Mouse (Mus musculus) gastrocnemius, adult 2 months (tissue): Measurements from ENCODE around the gene Pole4. TPM values are rescaled to one million over a fixed set of nuclear protein-coding genes. Genes with fewer than 3 reads are reported as not detected.
"Not testable (repeated sequence)": the region's sequence is repeated elsewhere in the genome, so short reads cannot be mapped to it uniquely, and the experiment has no call there.

Source experiments
- DNase-seq: peaks from one replicate; pipeline ENCODE4 v3.0.0; 2022
- H3K27ac ChIP-seq: fragments of 200-600 bp; 2 replicates; pipeline ENCODE4 v1.8.1; 2022; ENCODE audit warnings: mild to moderate bottlenecking
- H3K4me3 ChIP-seq: fragments of 200-600 bp; 2 replicates; pipeline ENCODE4 v1.8.1; 2022; ENCODE audit warnings: mild to moderate bottlenecking, moderate library complexity
- CTCF ChIP-seq: fragments of 200-600 bp; IDR thresholded peaks from 2 replicates; pipeline ENCODE4 v1.8.1; 2022; ENCODE audit warnings: antibody characterized with exemption, mild to moderate bottlenecking, moderate library complexity
- intact Hi-C: fragments of 180-260 bp; cut with DNase I; formaldehyde crosslinking; loops from one replicate; pipeline ENCODE4 v1.15.1; 2025
- total RNA-seq, 2 experiments: library from RNA; stranded (reverse); gene quantifications; 2 replicates each; pipeline ENCODE4 v1.2.3; 2021

The Pole4 gene
- total RNA-seq, 2 experiments from 2014 or later = 16.7 to 18.4 TPM

DNA sequence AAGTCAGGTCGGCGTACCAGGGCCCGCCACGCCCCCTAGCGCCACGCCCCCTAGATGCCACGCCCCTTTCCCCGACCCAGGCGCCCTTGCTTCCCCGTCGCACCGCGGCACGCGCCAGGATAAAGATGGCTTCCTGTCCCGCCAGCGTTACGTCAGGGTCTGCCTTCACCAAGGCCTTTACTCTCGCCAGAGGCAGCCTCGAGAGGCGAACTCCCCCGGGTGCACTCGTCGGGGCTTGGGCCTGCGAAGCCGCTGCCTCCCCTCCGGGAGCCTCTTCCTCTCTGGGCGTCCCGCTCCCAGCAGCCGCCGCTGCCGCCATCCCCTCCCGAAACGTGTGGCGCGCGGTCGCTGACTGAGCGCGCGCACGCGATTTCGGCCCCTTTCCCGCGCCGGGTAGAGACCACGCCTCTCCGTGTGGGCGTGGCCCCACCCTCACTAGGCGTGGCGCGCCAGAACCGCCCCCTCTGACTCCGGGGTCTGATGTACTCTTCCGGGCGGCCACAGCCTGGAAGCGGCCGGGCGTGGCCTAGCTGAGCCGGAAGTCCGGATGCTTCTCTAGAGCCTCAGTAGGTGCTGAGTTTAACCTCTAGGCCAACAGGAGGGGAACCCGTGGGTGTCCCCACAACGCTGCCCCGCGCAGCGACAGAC lies 52.5 kb downstream of the Pole4 start:
- Histone ChIP-seq H3K27ac (peak overlapping the region; percentile 93), H3K4me3 (peak overlapping the region; percentile 78)
- peak; percentile 97 for DNase-seq
- TF ChIP-seq CTCF = peak; percentile 19; the same call in 1 of the 2 replicates
- intact Hi-C loops = no loop called here

DNA sequence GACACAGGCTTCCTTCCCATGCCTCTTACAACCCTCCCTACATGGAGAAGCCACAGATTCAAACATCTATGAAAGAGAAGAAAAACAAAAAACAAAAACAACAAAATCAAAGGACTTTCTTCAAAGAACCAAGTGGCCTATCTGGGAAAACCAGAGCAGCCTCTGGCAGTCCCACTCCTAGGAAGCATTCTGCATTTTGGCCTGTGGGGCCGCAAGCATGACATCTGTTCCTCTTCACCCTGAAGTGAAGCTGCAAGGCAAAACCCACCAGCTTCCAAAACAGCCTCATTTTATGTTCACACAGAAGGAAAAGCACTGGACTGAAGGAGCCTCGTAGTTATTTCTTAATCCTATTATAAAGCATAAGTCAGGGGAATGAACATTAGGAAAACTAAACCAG lies 56.1 kb downstream of the Pole4 start:
- Histone ChIP-seq H3K27ac (no peak overlapping the region), H3K4me3 (no peak overlapping the region)
- DNase-seq = no peak
- no peak for TF ChIP-seq CTCF
- intact Hi-C loops = no loop called here

DNA sequence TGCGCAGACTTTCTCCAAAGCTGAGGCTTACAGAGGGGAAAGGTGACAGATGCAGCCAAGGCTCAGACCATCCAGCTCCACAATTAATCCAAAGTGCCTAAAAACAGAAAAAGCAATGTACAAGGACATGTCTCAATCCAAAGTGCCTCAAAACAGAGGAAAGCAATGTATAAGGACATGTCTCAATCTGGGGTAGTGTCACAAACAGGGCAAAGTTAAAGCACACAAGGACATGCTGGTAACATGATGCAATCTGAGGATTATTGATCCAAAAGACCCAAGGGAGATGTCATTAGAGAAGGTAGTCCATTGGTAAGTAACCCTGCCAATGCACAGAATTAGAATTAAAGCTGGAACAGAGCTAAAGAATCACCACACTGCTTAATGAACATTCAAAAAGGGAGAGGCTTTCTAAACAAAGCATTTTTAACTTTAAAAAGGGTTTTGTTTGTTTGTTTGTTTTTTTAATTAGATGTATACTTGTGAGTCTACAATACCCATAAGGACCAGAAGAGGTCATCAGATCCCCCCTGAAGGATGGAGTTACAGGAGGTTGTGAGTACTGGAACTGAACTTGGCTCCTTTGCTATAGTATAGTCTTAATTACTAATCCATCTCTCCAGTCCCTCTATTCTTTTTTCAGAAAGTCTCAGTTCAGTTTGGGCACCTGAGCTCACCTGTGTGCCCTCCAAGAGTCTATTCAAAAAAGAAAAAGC lies 57.1 kb downstream of the Pole4 start:
- no peak for DNase-seq
- peak; percentile 21; the same call in 1 of the 2 replicates for TF ChIP-seq CTCF
- intact Hi-C loops = no loop called here

DNA sequence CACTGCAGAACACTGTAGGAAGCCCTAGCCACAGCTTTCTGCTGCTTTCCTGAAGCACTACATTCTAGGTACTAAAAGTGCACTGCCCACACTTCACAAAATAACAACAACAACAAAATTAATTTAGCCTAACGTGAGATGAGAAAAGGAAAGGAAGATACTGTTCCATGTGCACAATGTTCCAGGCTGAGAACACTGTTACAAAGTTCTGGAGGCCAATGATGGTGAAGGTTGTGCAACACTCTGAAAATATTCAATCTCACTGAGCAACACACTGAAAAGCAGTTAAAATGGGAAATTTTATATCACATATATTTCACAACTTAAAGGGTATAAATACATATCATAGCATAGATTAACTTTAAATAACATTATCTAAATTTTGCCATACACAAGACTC lies 58.2 kb downstream of the Pole4 start:
- intact Hi-C loops = no loop called here
- no peak for TF ChIP-seq CTCF
- Histone ChIP-seq H3K27ac (no peak overlapping the region), H3K4me3 (no peak overlapping the region)
- no peak for DNase-seq

More for the DNA sequence above, 57.1 kb downstream of the Pole4 start:
- no peak overlapping the region for H3K27ac ChIP-seq
- H3K4me3 ChIP-seq = no peak overlapping the region

DNA sequence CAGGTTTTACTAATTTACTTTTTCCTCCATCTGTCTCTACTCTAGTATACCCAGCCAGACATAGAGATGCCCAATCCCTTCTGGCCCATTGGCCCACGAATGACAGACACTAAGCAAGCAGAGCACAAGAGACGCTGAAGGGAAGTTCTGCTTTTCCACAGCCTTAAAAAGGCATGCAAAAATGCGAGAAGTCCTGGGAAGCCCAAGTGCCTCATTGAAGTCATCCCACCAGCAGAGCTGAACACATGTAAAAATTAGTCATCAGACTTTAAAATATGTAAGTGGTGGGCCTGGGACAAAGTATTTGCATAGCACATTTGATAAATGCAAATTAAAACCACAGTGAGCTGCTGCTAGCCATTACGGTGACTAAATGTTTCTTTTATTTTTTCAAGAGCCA lies 65.1 kb downstream of the Pole4 start:
- TF ChIP-seq CTCF = no peak
- intact Hi-C loops = no loop called here
- H3K27ac ChIP-seq = no peak overlapping the region

DNA sequence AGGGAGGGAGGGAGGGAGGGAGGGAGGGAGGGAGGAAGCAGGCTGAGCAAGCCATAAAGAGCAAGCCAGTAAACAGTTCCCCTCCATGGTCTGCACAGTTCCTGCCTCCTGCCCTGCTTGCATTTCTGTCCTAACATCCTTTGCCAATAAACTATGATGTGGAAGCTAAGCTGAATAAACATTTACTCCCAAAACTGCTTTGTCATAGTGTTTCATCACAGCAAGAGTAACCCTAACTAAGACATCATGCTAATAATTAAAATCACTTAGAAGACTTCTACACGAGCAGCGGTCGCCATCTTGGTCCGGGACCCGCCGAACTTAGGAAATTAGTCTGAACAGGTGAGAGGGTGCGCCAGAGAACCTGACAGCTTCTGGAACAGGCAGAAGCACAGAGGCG lies 79.8 kb downstream of the Pole4 start:
- intact Hi-C loops, DNase-seq, H3K4me3 ChIP-seq, H3K27ac ChIP-seq: not testable (repeated sequence)

More for the DNA sequence above, 65.1 kb downstream of the Pole4 start:
- DNase-seq = no peak
- H3K4me3 ChIP-seq = no peak overlapping the region

DNA sequence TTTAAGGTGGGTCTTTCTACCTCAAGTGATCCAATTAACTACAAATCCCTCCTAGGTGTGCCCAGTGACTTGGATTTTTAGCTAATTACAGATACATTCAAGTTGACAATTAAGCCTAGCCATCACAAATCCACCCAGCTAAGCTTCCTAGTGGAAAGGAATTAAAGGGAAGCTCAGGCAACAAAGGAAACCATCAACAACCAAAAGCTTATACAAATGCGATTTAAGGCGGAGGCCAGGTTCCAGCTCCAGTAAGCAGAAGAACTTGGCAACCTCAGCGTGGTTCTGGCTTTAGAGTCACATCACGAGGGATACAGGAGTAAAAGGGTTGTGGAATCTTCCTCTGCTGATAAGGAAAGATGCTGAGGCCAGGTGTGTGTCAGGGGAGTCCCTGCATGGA lies 92.0 kb downstream of the Pole4 start:
- no peak for TF ChIP-seq CTCF
- intact Hi-C loops = no loop called here
- Histone ChIP-seq H3K27ac (no peak overlapping the region), H3K4me3 (no peak overlapping the region)
- no peak for DNase-seq

DNA sequence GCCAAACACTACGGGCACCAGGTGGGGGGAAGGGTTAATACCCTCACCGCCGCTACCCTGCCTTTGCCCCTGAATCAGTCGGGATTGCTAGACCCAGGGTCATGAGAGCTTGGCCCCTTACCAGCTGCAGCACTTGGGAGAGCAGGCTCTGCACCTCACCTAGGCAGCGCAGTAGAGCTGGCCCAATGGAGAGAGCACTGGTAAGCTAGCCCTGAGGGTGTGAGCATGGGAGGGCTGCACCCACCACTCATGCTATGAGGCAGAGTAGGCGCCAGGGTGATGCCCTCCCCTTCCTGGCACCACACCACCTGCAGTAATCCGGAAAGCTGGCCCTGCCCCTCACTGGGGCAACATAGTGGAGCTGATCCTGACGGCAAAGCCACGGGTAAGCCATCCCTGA lies 94.1 kb downstream of the Pole4 start:
- Histone ChIP-seq H3K4me3 (no peak overlapping the region), H3K27ac (no peak overlapping the region)
- no peak for TF ChIP-seq CTCF
- intact Hi-C loops = no loop called here
- DNase-seq = no peak

DNA sequence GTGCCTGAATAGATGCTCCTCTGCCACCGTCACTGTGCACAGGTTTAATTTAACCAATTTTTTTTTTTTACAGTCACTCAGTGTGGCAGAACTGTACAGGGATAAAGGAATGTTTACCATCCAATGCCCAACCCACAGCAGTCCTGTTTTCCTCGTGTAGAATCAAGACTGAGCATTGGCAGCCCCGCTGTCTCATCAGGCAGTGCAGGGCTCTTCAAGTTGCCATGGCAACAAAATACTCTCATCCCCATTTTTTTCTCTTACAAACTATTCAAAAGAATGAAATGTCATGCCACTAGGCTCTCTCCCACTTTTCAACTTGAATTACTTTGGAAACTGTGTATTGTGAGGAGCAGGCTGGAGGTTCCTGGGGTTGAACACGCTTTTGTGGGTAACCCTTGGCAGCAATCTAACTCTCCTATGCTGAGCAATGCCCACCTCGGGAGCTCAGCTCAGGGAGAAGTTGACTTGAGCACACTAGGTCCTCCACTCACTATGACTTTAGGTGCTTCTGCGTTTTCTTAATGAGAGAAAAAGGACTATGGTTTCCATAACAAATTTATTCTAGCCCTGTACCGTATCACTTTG lies 95.7 kb downstream of the Pole4 start:
- H3K27ac ChIP-seq = no peak overlapping the region
- no peak overlapping the region for H3K4me3 ChIP-seq
- intact Hi-C loops = no loop called here
- DNase-seq = no peak
- TF ChIP-seq CTCF = no peak

DNA sequence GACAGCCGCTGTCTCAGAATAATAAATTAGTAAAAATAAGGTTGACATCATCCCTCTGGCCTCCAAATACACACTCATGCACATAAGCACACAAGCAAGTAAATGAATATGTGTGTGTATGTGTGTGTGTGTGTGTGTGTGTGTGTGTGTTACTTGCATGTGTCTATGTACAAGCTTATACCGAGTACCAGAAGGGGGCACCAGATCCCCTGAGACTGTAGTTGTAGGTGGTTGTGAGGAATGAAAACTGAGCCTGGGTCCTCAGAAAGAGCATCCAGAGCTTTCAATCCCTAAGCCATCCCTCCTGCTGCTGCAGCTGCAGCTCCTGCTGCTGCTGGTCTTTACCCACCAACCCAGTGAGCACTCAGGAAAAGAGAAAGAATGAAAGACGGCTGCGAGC lies 96.4 kb downstream of the Pole4 start:
- Histone ChIP-seq H3K4me3 (no peak overlapping the region), H3K27ac (no peak overlapping the region)
- TF ChIP-seq CTCF = no peak
- intact Hi-C loops = no loop called here
- no peak for DNase-seq

DNA sequence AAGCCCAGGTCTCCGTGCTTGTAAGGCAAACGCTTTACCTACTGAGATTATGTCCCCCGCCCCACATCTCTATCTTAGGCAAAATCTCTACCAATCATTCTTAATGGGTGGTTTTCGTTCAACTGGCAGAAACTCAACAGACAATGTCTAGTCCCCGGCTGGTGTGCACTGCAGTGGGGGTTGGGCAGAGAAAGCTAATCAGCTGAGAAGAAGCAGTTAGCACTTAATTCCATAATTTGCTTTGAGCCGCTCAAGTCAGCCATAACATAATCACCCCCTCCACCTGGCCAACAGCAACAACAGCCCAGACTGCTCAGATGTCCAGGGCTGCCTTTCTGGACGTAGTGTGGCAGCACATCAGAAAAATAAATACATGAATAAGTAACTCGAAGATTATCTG lies 100.4 kb downstream of the Pole4 start:
- Histone ChIP-seq H3K4me3 (no peak overlapping the region), H3K27ac (no peak overlapping the region)
- intact Hi-C loops = no loop called here
- no peak for DNase-seq
- no peak for TF ChIP-seq CTCF

DNA sequence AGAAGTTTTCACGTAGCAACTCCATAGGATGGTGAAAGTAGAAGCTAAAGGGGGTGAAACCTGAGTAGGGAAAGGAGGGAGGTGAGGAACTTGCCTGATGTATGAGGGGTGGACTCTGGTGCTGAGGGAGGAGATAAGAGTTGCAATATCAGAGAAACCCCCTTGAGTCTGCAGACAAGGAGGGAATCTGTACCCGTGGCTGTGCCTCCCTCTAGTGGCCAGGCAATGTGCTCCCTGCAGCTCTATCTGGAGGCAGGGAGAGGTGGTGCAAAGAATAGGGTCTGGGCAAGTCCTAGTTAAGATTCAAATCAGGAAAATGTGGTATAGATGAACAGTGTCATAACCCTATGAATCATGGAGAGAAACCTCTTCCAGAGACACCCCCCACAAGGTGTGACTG lies 101.5 kb downstream of the Pole4 start:
- peak; percentile 55 for TF ChIP-seq CTCF
- intact Hi-C loops = no loop called here
- no peak overlapping the region for H3K27ac ChIP-seq
- H3K4me3 ChIP-seq = no peak overlapping the region
- no peak for DNase-seq

DNA sequence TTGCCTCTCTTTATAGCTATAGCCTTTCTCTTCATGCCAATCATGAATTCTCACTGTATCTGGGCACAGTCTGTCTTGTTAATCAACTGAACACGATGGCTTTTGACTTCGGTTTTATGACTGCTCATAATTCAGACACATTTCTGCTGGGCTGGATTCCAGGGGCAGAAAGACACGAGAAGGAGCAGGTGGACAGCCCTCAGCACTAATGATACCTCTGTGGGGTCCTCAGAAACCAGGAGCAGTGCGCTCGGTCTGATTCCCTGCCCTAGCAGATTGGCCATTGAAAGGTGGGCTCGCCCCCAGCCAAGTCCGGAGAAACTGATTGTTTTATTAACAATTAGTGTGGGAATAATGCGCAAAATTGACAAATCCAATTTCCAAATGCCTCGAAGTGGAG lies 101.9 kb downstream of the Pole4 start:
- no peak for TF ChIP-seq CTCF
- DNase-seq = no peak
- intact Hi-C loops = no loop called here
- Histone ChIP-seq H3K4me3 (no peak overlapping the region), H3K27ac (no peak overlapping the region)
